Mouse (Mus musculus): Measurements from ENCODE around the gene Gm45713. TPM values are rescaled to one million over a fixed set of nuclear protein-coding genes. Genes with fewer than 3 reads are reported as not detected.
A peak's percentile ranks its signal among the peaks of the same experiment; 100 is the strongest.
"Not testable (repeated sequence)": the region's sequence is repeated elsewhere in the genome, so short reads cannot be mapped to it uniquely, and the experiment has no call there.

Gm45713 gene
- polyA plus RNA-seq, 1 experiment from 2014 or later = 0.27 TPM

DNA sequence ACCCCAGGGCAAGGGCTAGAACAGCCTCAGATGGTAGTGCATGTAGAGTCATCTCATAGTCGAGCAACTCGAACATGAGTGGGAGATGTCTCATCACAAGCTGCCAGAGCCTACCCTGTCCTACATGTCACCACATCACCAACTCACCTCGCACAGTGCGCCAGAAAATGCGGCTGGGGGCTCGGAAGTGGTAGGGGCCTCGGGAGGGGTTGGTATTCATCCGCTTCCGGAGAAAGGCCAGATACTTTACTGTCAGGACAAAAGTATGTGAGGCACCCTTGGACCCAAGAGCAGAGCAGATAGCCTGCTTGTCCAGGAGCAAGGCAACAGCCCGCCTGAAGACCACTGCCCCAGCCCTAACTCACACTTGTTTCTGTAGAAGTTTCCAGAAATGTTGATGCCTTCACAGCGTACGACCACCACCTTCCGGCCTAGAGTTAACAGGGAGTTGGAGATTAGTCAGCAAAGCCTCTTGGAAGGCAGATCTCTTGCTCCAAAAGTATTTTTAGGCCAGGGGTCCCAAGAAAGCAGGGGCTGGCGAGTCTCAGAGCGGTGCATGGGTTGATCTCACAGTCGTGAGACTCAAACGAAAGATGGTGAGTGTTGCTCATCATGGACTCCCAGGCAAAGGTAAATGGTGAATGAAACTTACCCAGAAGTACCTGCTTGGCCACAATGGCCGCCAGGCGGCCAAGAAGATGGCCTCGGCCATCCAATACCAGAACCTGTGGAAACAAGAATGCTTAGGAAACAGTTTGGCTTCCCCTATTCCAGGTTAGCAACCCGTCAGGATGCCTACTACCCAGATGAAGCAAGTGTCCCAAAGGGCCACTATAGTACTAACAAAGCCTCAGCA, 9.0 kb downstream of the Gm45713 start:
- peaks cover 43% of the 10 kb centered on the region for H3K36me3 ChIP-seq
- no peak for ATAC-seq
- peaks cover 63% of the 10 kb centered on the region for H3K4me1 ChIP-seq
- no peaks in the 10 kb centered on the region for H3K27me3 ChIP-seq (replicated peaks)
- H3K4me3 ChIP-seq = peak overlapping the region; percentile 94
- 12% methylated on average over 21 of the region's 21 CpGs for WGBS (ENCODE audit: insufficient replicate concordance)
- no peaks in the 10 kb centered on the region for H3K9me3 ChIP-seq (replicated peaks)
- H3K4me2 ChIP-seq = peak overlapping the region; percentile 90
- peak overlapping the region; percentile 98 for H3K9ac ChIP-seq
- H3K27ac ChIP-seq = peak overlapping the region; percentile 95

DNA sequence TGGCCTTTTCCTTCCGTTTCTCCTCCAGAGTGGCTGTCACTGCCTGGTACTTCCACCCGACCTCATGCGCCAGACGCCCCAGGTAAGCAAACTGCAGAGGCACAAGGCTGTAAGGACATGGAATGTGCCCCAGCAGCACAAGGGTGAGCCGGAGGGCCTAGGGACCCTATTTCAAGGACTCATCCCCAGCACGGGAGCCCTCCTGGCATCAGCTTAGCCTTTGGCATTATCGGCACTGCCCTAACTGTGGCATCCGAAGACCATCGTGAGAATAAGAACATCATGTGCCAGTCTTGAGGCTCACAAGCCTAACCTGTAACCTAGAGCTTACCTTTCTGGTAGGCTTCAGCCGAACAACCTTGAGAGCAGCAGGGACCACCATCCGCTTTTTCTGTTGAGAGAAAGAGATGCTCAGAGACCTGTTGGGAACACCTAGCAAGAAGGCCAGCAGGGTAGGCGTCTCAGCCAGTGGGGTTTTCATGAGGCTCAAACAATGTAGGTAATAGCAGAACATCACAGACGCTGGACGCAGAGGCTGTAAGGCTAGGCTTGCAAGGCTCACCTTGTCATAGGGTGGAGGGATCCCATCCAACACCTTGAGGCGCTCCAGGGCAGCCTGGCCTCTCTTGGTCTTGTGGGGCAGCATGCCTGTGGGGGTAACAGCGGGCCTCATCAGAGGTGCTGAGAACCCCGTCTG, 9.7 kb downstream of the Gm45713 start:
- no peak for ATAC-seq
- H3K27me3 ChIP-seq (replicated peaks) = no peaks in the 10 kb centered on the region
- peak overlapping the region; percentile 95 for H3K27ac ChIP-seq
- H3K9ac ChIP-seq = peak overlapping the region; percentile 98
- H3K9me3 ChIP-seq (replicated peaks) = no peaks in the 10 kb centered on the region
- peaks cover 70% of the 10 kb centered on the region for H3K4me1 ChIP-seq
- H3K4me2 ChIP-seq = peak overlapping the region; percentile 90
- H3K36me3 ChIP-seq = peaks cover 51% of the 10 kb centered on the region
- peak overlapping the region; percentile 94 for H3K4me3 ChIP-seq
- WGBS (ENCODE audit: insufficient replicate concordance) = 42% methylated on average over 17 of the region's 17 CpGs

GRCm38 (mm10) chr7:45125649-45126048, 10.4 kb downstream of the Gm45713 start:
- Histone ChIP-seq H3K9ac (peak overlapping the region; percentile 98), H3K4me1 (peaks cover 76% of the 10 kb centered on the region), H3K4me2 (peak overlapping the region; percentile 90), H3K4me3 (peak overlapping the region; percentile 94), H3K27ac (peak overlapping the region; percentile 95), H3K36me3 (peaks cover 57% of the 10 kb centered on the region)
- H3K9me3 ChIP-seq (replicated peaks); H3K27me3 ChIP-seq (replicated peaks); ATAC-seq: not testable (repeated sequence)
- 53% methylated on average over 5 of the region's 5 CpGs for WGBS (ENCODE audit: insufficient replicate concordance)

DNA sequence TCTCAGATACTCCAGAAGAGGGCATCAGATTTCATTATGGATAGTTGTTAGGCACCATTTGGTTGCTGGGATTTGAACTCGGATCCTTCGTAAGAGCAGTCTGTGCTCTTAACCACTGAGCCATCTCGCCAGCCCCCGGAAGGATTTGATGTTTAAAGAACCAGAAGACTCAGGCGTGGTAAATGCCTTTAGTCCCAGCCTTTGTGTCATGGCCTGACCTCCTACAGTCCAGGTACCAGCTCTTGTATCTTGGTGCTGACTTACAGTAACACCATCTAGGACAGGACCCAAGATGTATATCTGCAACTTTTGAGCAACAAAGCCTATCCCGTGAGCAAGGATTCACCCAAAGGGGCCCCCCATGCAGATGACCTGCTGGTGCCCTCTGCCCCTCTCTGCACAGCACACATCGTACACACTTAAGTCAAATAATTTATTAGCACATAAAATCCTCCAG, 10.9 kb downstream of the Gm45713 start:
- Histone ChIP-seq H3K9me3 (replicated peaks) (no peaks in the 10 kb centered on the region), H3K27me3 (replicated peaks) (no peaks in the 10 kb centered on the region), H3K27ac (peak overlapping the region; percentile 95), H3K4me3 (peak overlapping the region; percentile 97), H3K4me2 (peak overlapping the region; percentile 90), H3K36me3 (peaks cover 62% of the 10 kb centered on the region), H3K9ac (peak overlapping the region; percentile 98), H3K4me1 (peaks cover 76% of the 10 kb centered on the region)
- 15% methylated on average over 7 of the region's 7 CpGs for WGBS (ENCODE audit: insufficient replicate concordance)
- ATAC-seq = no peak

- no peaks in the 10 kb centered on the region for H3K27me3 ChIP-seq (replicated peaks)
- peaks cover 69% of the 10 kb centered on the region for H3K36me3 ChIP-seq
- no peaks in the 10 kb centered on the region for H3K9me3 ChIP-seq (replicated peaks)
- ATAC-seq = peak; percentile 81
- WGBS (ENCODE audit: insufficient replicate concordance) = under 1% methylated on average over 59 of the region's 59 CpGs
- peak within 1 kb of the TSS; percentile 90 for H3K4me2 ChIP-seq
- H3K9ac ChIP-seq = peak within 1 kb of the TSS; percentile 98
- peak within 1 kb of the TSS; percentile 95 for H3K27ac ChIP-seq
- peaks cover 76% of the 10 kb centered on the region for H3K4me1 ChIP-seq
- H3K4me3 ChIP-seq = peak within 1 kb of the TSS; percentile 97
Measured at GRCm38 (mm10) chr7:45124224-45125143, 11.5 kb downstream of the Gm45713 start, which contains the start of gene Rps11. Rps11 (minus strand) TSS chr7:45124439.

- peak overlapping the region; percentile 95 for H3K27ac ChIP-seq
- H3K4me1 ChIP-seq = peaks cover 87% of the 10 kb centered on the region
- H3K4me3 ChIP-seq = peak overlapping the region; percentile 97
- no peak for ATAC-seq
- H3K4me2 ChIP-seq = peak overlapping the region; percentile 90
- H3K9me3 ChIP-seq (replicated peaks) = no peaks in the 10 kb centered on the region
- peaks cover 79% of the 10 kb centered on the region for H3K36me3 ChIP-seq
- WGBS (ENCODE audit: insufficient replicate concordance) = 7% methylated on average over 12 of the region's 12 CpGs
- H3K27me3 ChIP-seq (replicated peaks) = no peaks in the 10 kb centered on the region
- peak overlapping the region; percentile 96 for H3K9ac ChIP-seq
Measured at GRCm38 (mm10) chr7:45123186-45123570, 12.9 kb downstream of the Gm45713 start.

GRCm38 (mm10) chr7:45122561-45123185, 13.4 kb downstream of the Gm45713 start:
- peak overlapping the region; percentile 97 for H3K4me3 ChIP-seq
- no peak for ATAC-seq
- H3K27me3 ChIP-seq (replicated peaks) = no peaks in the 10 kb centered on the region
- H3K27ac ChIP-seq = peak overlapping the region; percentile 95
- 58% methylated on average over 15 of the region's 15 CpGs for WGBS (ENCODE audit: insufficient replicate concordance)
- peaks cover 91% of the 10 kb centered on the region for H3K4me1 ChIP-seq
- H3K9me3 ChIP-seq (replicated peaks) = no peaks in the 10 kb centered on the region
- H3K4me2 ChIP-seq = peak overlapping the region; percentile 90
- peak overlapping the region; percentile 96 for H3K9ac ChIP-seq
- peaks cover 80% of the 10 kb centered on the region for H3K36me3 ChIP-seq

DNA sequence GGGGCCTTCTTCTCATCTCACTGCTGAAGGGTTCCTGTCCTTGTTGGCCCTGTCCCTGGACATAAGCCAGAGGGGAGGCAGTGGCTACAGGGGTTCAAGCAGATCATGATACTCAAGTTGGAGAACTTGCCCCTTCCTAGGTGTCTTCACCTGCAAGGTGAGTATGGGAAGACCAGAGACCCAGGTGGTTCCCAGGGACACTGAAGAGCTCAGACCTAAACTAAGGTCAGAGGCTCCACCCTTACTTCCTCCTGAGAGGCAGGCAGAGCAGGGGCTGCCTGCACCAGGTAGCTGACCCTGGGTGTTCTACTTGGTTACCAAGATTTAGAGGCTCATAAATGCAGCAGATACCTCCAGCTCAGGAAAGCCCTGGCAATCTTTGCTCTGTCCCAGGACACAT, 14.1 kb downstream of the Gm45713 start:
- peak overlapping the region; percentile 49 for H3K9ac ChIP-seq
- H3K36me3 ChIP-seq = peaks cover 73% of the 10 kb centered on the region
- no peaks in the 10 kb centered on the region for H3K27me3 ChIP-seq (replicated peaks)
- ATAC-seq = no peak
- peak overlapping the region; percentile 90 for H3K4me2 ChIP-seq
- H3K27ac ChIP-seq = peak overlapping the region; percentile 52
- H3K9me3 ChIP-seq (replicated peaks) = no peaks in the 10 kb centered on the region
- H3K4me1 ChIP-seq = peaks cover 88% of the 10 kb centered on the region
- peak overlapping the region; percentile 97; the same call in 1 of the 2 replicates for H3K4me3 ChIP-seq

- WGBS (ENCODE audit: insufficient replicate concordance) = 43% methylated on average over 8 of the region's 8 CpGs
- H3K4me2 ChIP-seq = peak overlapping the region; percentile 90
- H3K27ac ChIP-seq = peak overlapping the region; percentile 52
- peak overlapping the region; percentile 49 for H3K9ac ChIP-seq
- no peak for ATAC-seq
- H3K4me3 ChIP-seq = peak overlapping the region; percentile 97; the same call in 1 of the 2 replicates
- peaks cover 82% of the 10 kb centered on the region for H3K4me1 ChIP-seq
- peaks cover 68% of the 10 kb centered on the region for H3K36me3 ChIP-seq
- no peaks in the 10 kb centered on the region for H3K9me3 ChIP-seq (replicated peaks)
- H3K27me3 ChIP-seq (replicated peaks) = no peaks in the 10 kb centered on the region
Measured at GRCm38 (mm10) chr7:45121404-45121803, 14.6 kb downstream of the Gm45713 start.

DNA sequence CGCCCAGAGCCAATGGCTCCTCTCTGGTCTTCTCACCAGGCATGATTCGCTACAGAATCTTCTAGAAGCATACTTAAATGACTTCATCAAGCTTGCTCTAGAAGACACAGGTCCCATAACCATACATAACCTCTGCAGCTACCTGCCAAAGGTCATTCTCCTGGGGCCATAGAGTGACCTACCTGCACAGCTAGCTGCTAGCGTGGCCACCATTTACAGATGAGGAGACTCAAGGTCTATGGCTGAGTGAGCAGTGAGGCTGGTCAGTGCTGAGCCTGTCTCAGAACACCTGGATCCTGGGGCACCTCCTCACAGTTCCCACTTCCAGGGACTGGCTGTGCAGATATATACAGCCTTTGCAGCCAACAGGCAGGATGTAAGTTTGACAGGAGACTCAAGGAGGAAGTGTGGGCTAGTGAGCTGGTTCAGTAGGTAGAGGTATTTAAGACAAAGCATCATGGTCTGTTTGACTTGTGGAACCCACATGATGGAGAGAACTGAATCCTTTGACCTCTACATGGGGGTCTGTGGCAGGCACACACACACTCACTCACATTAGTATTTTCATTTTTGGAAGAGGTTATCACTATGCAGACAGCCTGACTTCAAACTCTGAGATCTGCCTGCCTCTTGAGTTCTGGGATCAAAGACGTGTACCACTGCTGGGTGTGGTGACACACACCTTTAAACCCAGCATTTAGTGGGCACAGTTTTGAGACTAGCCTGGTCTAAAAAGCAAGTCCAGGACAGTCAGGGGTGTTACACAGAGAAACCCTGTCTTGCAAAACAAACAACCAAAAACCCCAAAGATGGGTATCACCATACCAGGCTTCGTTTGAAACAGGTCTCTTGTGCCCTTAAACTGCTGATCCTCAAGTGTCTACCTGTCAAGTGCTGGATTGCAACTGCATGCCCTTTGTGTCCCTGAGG, 16.0 kb downstream of the Gm45713 start:
- Histone ChIP-seq H3K9ac (0 out of 2 replicates have a peak overlapping the region, but pooled peaks have one; percentile 2), H3K4me3 (no peak overlapping the region), H3K4me1 (peaks cover 75% of the 10 kb centered on the region), H3K4me2 (no peak overlapping the region), H3K36me3 (peaks cover 54% of the 10 kb centered on the region), H3K27ac (peak overlapping the region; percentile 57), H3K9me3 (replicated peaks) (no peaks in the 10 kb centered on the region), H3K27me3 (replicated peaks) (no peaks in the 10 kb centered on the region)
- WGBS (ENCODE audit: insufficient replicate concordance) = 55% methylated on average over 5 of the region's 5 CpGs
- no peak for ATAC-seq
